Mouse (Mus musculus) cortical plate, adult 2 months (tissue): ENCODE measurements around the gene Wdr95.

ENCODE experiments used
- CTCF ChIP-seq: fragments of 200-500 bp; IDR thresholded peaks from 2 replicates; pipeline ENCODE4 v1.5.1; 2011; ENCODE audit warnings: mild to moderate bottlenecking, control low read depth, low read length; ENCODE audit not compliant: insufficient read depth; ENCODE audit errors: extremely low read depth
- POLR2A ChIP-seq: fragments of 200-500 bp; IDR thresholded peaks from 2 replicates; pipeline ENCODE4 v1.6.1; 2011; ENCODE audit warnings: mild to moderate bottlenecking, low read length, control low read depth; ENCODE audit not compliant: insufficient read depth; ENCODE audit errors: extremely low read depth

DNA sequence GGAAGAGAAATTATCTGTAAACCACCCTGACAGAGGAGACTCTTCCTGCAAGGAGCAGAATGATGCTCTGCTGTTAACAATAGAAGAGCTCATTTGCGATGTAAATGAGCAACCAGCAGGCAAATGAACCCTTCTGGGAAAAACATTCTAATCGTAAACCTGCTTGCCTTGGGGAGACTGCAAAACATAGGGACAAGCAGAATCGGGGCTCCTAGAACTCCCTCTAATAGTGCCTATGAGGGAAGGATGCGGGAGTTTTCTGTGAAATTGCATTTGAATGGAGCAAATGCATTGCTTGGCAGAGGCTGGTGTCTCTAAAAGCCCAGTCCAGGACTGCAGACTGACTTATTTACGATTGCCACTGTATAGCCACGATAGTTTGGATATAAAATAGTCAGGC is 32.8 kb upstream of the Wdr95 start:
- no peak for TF ChIP-seq POLR2A
- TF ChIP-seq CTCF: no peak
